Mouse (Mus musculus) adrenal gland, adult 2 months (tissue): ENCODE results near the gene Rbck1. TPM values are rescaled to one million over a fixed set of nuclear protein-coding genes. Genes with fewer than 3 reads are reported as not detected.
A peak's percentile ranks its signal among the peaks of the same experiment; 100 is the strongest.

Experiments
- DNase-seq: peaks from one replicate; pipeline ENCODE4 v3.0.0; 2021
- polyA plus RNA-seq: library from polyadenylated mRNA; depleted of rRNA; stranded (reverse); fragments of >200 nt; gene quantifications from 2 replicates; pipeline ENCODE4 v1.2.3, GENCODE M21; 2012
- total RNA-seq, 2 experiments: library from RNA; stranded (reverse); gene quantifications; 2 replicates each; pipeline ENCODE4 v1.2.3; 2021

Rbck1 gene
- total and polyA plus RNA-seq, 3 experiments, result 103 to 381 (median 107) TPM

DNA sequence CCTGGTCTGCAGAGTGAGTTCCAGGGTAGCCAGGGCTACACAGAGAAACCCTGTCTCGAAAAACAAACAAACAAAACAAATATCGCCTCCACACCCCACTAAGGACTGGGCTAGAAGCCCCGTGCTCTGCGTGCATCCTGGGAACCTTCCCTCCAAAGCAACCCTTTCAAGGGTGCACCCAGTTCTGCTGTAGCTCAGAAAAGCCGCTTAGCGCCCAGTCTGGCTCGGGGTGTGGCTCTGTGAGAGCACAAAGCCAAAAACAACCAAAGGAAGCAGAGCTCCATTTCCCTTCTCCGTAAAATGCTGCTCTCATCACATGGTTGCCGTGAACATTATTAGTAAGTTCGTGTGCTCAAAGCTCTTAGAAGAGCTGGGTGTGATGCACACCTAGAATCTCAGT lies 11.9 kb upstream of the Rbck1 start:
- no peak for DNase-seq

DNA sequence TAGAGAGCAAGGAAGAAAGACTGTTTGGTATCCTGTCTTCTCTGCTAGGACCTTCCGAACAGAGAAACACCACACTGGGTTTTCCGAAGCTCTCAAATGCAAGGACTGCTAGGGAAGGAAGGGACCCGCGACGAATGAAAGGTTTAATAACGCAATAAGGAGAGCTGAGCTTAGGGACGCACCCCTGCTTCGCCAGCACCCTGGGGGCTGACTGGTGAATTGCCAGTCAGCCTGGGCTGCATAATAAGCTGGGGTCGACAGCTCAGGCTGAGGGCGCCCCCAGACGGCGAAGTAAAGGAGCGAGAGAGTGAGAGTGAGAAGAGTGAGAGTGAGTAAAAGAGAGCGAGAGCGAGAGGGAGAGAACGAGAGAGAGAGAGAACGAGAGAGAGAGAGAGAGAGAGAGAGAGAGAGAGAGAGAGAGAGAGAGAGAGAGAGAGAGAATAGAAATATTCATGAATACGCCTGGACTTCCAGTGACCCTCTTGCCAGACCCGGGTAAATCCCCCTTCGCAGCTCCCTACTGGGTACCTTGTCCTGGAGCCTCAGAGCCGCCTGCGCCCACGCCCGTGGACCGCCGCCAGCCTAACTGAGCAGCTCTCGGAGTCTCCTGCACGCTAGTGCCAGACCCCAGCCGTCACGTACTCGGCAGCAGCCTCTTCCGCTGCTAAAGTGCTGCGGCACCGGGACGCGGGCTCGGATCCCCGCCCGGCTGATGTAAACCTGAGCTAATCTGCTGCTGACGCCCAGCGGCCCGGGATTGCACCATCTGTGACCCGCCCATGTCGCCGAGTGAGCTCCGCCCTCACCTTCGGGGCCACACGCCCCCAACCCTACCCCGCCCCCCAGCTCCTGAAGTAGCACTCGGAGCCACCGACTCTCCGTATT lies 11.1 kb upstream of the Rbck1 start, which contains the start of gene Trib3:
Trib3 (minus strand) TSS at position 704 of the 885 bp plus-strand sequence.
- DNase-seq, result peak; percentile 89

DNA sequence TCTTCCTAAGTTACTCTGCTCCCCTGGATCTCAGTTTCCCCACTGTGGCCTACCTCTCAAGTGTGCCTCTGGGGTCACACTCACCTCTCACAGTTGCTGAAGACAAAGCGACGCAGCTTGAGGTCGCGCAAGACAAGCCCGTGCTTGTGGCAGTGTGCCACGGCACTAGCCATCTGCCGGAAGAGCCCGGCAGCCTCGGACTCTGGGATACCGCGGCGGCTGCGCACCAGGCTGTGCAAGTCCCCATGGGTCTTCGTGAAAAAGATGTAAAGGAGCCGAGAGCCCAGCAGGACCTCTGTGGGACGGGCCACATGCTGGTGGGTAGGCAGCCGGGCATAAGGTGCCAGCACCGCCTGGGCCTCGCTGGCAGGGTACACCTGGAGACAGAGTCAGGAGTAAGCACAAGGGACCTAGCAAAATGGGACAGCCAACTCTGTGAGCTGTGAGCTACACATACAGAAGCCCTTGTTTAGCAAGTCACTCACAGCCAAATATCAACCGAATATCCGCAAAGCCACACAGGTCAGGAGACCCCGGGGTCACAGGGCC lies 7.3 kb upstream of the Rbck1 start:
- DNase-seq, result no peak

- DNase-seq, result no peak
These were observed 5.9 kb upstream of the Rbck1 start for GRCm38 (mm10) chr2:152338319-152338718.

- no peak for DNase-seq
These were observed 5.2 kb upstream of the Rbck1 start for GRCm38 (mm10) chr2:152337591-152338212.

GRCm38 (mm10) chr2:152336856-152337255 lies 4.4 kb upstream of the Rbck1 start:
- DNase-seq, result no peak

DNA sequence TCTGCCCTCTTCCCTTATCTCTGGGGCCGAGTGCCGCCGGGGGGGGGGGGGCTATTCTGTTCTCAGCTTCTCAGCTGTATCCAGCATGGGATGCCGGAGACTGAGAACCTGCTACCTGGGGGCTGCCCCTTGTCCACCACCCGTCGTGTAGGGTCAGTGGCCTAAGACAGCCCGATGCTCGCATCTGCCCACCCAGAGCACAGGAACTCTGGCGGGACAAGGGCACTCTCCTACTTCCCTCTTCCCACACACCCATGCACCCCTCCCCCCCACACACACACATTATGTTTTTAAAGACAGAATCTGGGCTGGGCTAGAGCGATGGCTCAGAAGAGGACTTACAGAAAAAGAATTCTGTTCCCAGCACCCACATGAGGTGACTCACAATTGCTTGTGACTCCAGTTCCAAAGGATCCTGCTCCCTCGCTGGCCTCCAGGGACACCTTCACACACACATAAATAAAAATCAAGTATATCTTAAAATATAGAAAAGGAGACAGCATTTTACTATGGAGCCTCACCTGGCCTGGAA lies 2.9 kb upstream of the Rbck1 start:
- no peak for DNase-seq

DNA sequence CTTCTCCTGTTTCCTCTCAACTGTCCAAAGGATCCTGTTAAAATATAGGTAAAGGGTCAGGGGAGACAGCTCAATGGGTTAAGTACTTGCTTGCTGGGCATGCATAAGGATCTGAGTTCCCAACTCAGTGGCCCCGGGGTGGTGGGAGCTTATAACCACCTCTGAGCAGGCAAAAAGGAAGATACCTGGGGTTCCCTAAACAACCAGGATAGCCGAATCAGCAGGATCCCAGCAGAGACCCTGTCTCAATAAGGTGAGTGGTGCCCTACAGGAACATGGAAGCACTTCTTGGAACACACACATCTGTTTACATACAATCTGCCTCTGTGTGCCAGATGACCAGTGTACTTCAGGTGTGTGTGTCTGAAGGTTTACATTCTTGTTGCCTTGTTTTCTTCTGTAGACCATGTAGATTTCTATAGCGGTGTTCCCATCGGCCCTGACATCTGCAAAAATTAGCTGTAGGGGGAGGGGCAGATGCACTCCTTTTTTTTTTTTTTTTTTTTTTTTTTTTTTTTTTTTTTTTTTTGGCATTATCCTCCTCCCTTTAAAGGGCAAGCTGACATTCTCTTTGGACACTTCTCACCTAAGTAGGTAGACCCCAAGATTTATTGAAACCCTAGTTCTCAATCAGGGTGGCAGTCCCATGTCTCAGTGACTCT lies 1.0 kb upstream of the Rbck1 start:
- DNase-seq, result no peak

GRCm38 (mm10) chr2:152330858-152331423 lies 1.5 kb downstream of the Rbck1 start:
- DNase-seq, result peak; percentile 53

DNA sequence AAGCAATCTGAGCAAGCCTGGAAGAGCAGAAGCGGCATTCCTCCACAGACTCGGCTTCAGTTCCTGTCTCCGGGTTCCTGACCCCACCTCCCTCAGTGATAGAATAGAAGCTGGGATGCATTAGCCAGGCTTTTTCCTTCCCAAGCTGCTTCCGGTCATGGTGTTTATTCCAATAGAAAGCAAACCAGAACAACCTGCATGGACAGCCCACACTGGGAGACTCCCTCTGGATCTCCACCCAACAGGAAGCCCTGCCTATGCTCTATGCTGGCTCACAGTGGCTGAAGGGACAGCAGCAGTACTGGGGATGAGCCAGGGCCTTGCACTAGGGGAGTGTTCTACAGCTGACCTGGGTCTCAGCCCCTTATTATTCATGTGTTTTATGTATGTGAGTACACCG lies 4.5 kb downstream of the Rbck1 start:
- no peak for DNase-seq

GRCm38 (mm10) chr2:152326654-152327053 lies 5.8 kb downstream of the Rbck1 start:
- DNase-seq, result peak; percentile 75

GRCm38 (mm10) chr2:152326157-152326556 lies 6.3 kb downstream of the Rbck1 start:
- DNase-seq, result no peak

GRCm38 (mm10) chr2:152324842-152325241 lies 7.6 kb downstream of the Rbck1 start:
- DNase-seq, result peak; percentile 67

GRCm38 (mm10) chr2:152323971-152324370 lies 8.5 kb downstream of the Rbck1 start:
- peak; percentile 78 for DNase-seq

DNA sequence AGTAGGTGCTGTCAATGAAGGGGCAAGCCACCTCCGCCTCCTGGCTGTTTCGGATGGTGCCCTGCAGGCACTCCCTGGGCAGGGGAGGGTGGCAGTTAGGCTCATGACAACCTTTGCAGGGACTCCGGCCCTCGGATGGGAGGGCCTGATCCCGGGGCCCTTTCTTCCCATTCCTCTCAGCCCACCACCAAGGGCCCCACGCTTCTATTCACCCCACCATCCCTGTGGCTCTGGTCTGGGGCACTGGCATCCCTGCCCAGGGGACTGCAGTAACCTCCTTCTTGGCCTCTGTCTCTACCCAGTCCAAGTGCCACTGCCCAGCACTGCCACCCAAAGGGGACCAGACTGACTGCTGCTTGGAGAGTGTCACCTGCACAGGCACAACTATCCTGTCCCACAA lies 10.3 kb downstream of the Rbck1 start:
- no peak for DNase-seq

- no peak for DNase-seq
These were observed 10.9 kb downstream of the Rbck1 start for GRCm38 (mm10) chr2:152321558-152321957.

GRCm38 (mm10) chr2:152317054-152317453 lies 15.4 kb downstream of the Rbck1 start:
- DNase-seq, result peak; percentile 69

DNA sequence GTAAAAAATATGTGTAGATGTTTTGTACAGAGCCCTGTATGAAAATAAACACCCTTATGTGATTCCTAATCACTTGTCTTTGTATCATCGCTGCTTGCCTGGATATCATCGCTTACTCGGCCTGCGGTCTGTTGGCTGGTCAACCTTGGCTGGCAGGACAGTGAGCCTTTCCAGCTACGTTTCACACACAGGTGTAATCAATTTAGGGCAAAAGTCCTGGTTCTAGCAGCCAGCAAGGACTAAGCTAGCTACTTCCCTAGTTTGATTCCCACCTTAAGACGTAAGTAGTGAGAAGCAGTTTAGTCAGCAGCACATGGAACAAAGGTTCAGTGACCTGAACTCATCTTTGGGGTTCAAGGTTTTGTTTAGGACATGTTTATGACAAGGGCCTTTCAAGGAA lies 18.5 kb downstream of the Rbck1 start:
- no peak for DNase-seq

GRCm38 (mm10) chr2:152312996-152313395 lies 19.5 kb downstream of the Rbck1 start:
- DNase-seq, result peak; percentile 46

- no peak for DNase-seq
These were observed 25.3 kb downstream of the Rbck1 start for GRCm38 (mm10) chr2:152307186-152307585.

DNA sequence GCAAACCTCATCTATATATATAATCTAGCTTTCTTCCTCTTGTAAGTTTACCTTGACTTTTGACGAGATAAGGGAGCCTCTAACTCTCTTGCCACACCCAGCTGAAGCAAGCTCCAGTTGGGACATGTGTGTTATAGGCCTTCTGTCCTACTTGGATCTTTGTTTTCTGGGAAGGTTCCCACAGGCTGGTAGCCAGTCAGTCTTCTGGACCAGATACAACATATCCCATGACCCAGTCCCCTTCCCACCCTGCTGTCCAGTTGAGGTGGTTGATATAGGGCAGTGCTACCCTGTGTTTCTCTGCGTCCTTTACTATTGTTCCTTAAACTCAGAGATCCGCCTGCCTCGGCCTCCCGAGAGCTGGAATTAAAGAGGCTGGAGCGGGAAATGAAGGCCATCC lies 27.0 kb downstream of the Rbck1 start:
- DNase-seq, result no peak

- DNase-seq, result no peak
These were observed 28.7 kb downstream of the Rbck1 start for GRCm38 (mm10) chr2:152303781-152304180.
